Mouse (Mus musculus): ENCODE measurements around the gene C1ra. TPM values are rescaled to one million over a fixed set of nuclear protein-coding genes. Genes with fewer than 3 reads are reported as not detected.
"Not testable (repeated sequence)": the region's sequence is repeated elsewhere in the genome, so short reads cannot be mapped to it uniquely, and the experiment has no call there.

Gene C1ra
- polyA plus RNA-seq, 1 experiment from 2014 or later = 1.7 TPM

DNA sequence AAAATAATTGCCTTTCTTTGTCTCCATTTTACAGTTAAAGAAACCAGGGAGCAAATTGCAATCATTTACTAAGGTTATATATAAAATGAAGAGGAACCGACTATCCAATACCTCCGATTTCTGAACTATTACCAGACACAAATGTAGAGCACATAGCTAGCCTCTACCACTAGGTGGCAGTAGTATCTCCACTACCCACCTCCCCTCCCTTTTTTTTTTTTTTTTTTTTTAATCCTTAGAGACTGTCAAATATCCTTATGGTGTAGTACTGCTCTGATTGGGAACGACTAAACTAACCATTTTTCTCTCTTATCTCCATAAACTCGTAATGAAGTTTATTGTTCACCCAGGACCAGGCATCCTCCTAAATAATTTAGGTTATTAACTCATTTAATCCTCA lies 31.9 kb upstream of the C1ra start:
- H3K9me3 ChIP-seq (ENCODE audit: control insufficient read depth, low read length) = no peaks in the 10 kb centered on the region
- no peaks in the 10 kb centered on the region for H3K27me3 ChIP-seq (replicated peaks; ENCODE audit: control insufficient read depth, insufficient read depth, low read length)
- WGBS = 66% methylated on average over 4 of the region's 4 CpGs
- H3K36me3 ChIP-seq (ENCODE audit: control insufficient read depth, insufficient read depth, low read length) = no peaks in the 10 kb centered on the region
- H3K4me1 ChIP-seq (replicated peaks; ENCODE audit: control insufficient read depth, insufficient read depth, low read length) = no peaks in the 10 kb centered on the region
- DNase-seq (ENCODE audit: low spot score) (no peak), ATAC-seq (replicated peaks; ENCODE audit: low FRiP score, low TSS enrichment, low read depth) (no peak)
- H3K4me2 ChIP-seq (ENCODE audit: low read length) = no peak overlapping the region
- H3K4me3 ChIP-seq (ENCODE audit: low read depth, low read length) = no peak overlapping the region
- H3K9ac ChIP-seq (ENCODE audit: low read length) = no peak overlapping the region
- H3K27ac ChIP-seq (ENCODE audit: low read depth) = no peak overlapping the region

DNA sequence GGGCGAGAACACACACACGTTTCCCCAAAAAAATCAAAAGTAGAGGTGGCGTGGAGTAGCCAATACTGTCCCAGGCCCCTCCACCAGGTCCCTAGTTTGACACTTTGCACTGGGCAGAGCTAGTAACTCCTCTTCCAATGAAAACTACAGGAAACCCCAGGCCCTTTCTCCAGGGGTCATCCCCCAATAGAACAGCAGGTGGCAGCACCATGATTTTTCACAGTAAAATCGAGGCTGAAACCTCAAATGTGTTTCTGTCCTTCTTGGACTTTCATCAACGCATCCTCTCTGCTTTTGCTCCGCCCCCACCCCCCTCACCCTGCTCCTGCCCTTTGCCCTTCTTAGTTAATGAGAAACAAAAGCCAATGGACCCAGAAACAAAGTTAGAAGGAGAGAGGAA lies 30.6 kb upstream of the C1ra start:
- WGBS = 25% methylated on average over 6 of the region's 6 CpGs
- no peaks in the 10 kb centered on the region for H3K36me3 ChIP-seq (ENCODE audit: control insufficient read depth, insufficient read depth, low read length)
- H3K27me3 ChIP-seq (replicated peaks; ENCODE audit: control insufficient read depth, insufficient read depth, low read length) = no peaks in the 10 kb centered on the region
- DNase-seq (ENCODE audit: low spot score) (peak; percentile 86), ATAC-seq (replicated peaks; ENCODE audit: low FRiP score, low TSS enrichment, low read depth) (0 out of 2 replicates have a peak, but pooled peaks have one; percentile 20)
- H3K4me2 ChIP-seq (ENCODE audit: low read length) = no peak overlapping the region
- H3K9ac ChIP-seq (ENCODE audit: low read length) = no peak overlapping the region
- H3K27ac ChIP-seq (ENCODE audit: low read depth) = no peak overlapping the region
- H3K4me1 ChIP-seq (replicated peaks; ENCODE audit: control insufficient read depth, insufficient read depth, low read length) = no peaks in the 10 kb centered on the region
- H3K9me3 ChIP-seq (ENCODE audit: control insufficient read depth, low read length) = no peaks in the 10 kb centered on the region
- H3K4me3 ChIP-seq (ENCODE audit: low read depth, low read length) = no peak overlapping the region

DNA sequence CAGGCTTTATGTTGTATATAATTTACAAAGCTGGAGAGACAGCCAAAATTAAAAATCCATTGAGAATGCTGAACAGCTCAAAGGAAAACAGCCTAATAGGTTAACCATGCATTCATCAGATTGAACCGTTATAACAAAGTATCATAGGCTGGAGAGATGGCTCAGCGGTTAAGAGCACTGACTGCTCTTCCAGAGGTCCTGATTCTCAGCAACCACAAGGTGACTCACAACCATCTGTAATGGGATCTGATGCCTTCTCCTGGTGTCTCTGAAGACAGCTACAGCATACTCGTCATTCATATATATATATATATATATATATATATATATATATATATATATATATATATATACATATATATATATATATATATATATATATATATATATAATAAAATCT lies 28.4 kb upstream of the C1ra start:
- H3K27me3 ChIP-seq (replicated peaks; ENCODE audit: control insufficient read depth, insufficient read depth, low read length); H3K4me2 ChIP-seq (ENCODE audit: low read length); H3K27ac ChIP-seq (ENCODE audit: low read depth); H3K4me3 ChIP-seq (ENCODE audit: low read depth, low read length); H3K4me1 ChIP-seq (replicated peaks; ENCODE audit: control insufficient read depth, insufficient read depth, low read length); H3K36me3 ChIP-seq (ENCODE audit: control insufficient read depth, insufficient read depth, low read length); H3K9ac ChIP-seq (ENCODE audit: low read length); DNase-seq (ENCODE audit: low spot score); H3K9me3 ChIP-seq (ENCODE audit: control insufficient read depth, low read length); ATAC-seq (replicated peaks; ENCODE audit: low FRiP score, low TSS enrichment, low read depth): not testable (repeated sequence)
- 90% methylated on average over 3 of the region's 3 CpGs for WGBS

DNA sequence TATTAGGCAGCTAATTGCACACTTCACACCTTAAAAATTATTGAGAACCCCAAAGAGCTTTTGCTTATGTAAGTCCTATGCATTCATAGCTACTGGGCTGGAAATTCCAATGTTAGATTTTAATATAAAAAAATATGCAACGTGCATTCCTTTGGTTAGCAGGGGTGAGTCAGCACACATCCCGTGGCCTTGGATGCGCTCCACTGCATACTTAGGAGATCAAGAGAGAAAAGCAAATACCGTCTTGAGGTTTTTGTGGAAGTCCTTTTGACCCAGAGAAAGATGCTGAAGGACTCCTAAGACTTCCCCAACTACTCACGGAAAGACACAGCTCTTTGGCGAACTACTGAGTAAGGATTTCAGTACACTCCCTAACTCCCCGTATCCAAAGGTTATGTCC lies 27.4 kb upstream of the C1ra start:
- 78% methylated on average over 7 of the region's 7 CpGs for WGBS
- Histone ChIP-seq H3K36me3 (ENCODE audit: control insufficient read depth, insufficient read depth, low read length) (no peaks in the 10 kb centered on the region), H3K9me3 (ENCODE audit: control insufficient read depth, low read length) (no peaks in the 10 kb centered on the region), H3K4me3 (ENCODE audit: low read depth, low read length) (no peak overlapping the region), H3K4me2 (ENCODE audit: low read length) (peak overlapping the region; percentile 33), H3K9ac (ENCODE audit: low read length) (no peak overlapping the region), H3K27ac (ENCODE audit: low read depth) (no peak overlapping the region), H3K4me1 (replicated peaks; ENCODE audit: control insufficient read depth, insufficient read depth, low read length) (no peaks in the 10 kb centered on the region), H3K27me3 (replicated peaks; ENCODE audit: control insufficient read depth, insufficient read depth, low read length) (no peaks in the 10 kb centered on the region)
- ATAC-seq (replicated peaks; ENCODE audit: low FRiP score, low TSS enrichment, low read depth) = no peak
- DNase-seq (ENCODE audit: low spot score) = no peak

DNA sequence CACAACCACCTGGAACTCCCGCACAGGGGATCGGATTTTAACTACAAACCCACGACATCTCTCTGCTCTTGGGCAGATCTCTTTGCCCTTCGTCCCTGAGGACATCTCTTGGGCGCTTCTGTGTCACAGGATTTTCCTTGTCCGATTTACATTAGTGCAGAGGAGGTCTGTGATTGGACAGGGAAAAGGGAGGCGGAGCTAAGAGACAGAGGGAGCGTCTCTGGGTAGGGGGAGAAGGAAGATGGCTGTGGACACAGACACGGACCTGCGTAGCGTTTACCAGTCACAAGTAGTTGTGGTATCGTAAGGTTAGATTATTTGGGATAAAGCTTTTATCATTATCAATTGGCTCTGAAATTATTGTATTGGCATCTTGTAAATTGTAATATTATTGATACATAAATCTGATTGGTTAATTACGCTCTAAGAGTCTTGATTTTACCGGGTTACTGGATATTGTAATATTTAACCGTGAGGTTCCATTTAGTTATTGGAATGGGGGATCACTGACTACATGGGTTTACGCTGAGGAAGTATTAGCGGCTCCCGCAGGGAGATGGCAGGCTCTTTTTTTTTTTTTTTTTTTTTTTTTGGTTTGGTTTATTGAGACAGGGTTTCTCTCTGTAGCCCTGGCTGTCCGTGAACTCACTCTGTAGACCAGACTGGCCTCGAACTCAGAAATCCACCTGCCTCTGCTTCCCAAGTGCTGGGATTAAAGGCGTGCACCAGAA lies 26.6 kb upstream of the C1ra start:
- 31% methylated on average over 21 of the region's 21 CpGs for WGBS
- Histone ChIP-seq H3K27me3 (replicated peaks; ENCODE audit: control insufficient read depth, insufficient read depth, low read length) (no peaks in the 10 kb centered on the region), H3K36me3 (ENCODE audit: control insufficient read depth, insufficient read depth, low read length) (no peaks in the 10 kb centered on the region), H3K9ac (ENCODE audit: low read length) (no peak overlapping the region), H3K4me3 (ENCODE audit: low read depth, low read length) (peak overlapping the region; percentile 2; the same call in 1 of the 2 replicates), H3K27ac (ENCODE audit: low read depth) (no peak overlapping the region), H3K9me3 (ENCODE audit: control insufficient read depth, low read length) (no peaks in the 10 kb centered on the region), H3K4me2 (ENCODE audit: low read length) (peak overlapping the region; percentile 33), H3K4me1 (replicated peaks; ENCODE audit: control insufficient read depth, insufficient read depth, low read length) (no peaks in the 10 kb centered on the region)
- DNase-seq (ENCODE audit: low spot score) = no peak
- 0 out of 2 replicates have a peak, but pooled peaks have one; percentile 58 for ATAC-seq (replicated peaks; ENCODE audit: low FRiP score, low TSS enrichment, low read depth)

DNA sequence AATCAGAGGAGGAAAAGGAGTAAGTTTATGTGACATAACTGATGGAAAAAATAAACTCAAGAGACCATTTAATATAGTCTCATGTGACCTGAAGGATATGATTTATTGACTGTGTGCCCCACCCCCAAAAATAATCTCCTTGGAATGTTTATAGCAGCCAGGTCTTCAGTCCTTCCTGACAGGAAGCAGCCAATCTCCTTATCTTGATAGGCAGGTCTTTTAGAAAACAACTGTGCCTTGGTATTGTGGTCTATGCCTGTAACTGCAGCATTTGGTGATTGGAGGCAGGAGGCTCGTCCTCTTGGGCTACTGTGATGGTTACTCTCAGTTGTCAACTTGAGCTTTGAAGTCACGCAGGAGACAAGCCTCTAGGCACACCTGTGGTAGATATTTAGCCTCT lies 24.7 kb upstream of the C1ra start:
- ATAC-seq (replicated peaks; ENCODE audit: low FRiP score, low TSS enrichment, low read depth) = no peak
- H3K9ac ChIP-seq (ENCODE audit: low read length) = no peak overlapping the region
- DNase-seq (ENCODE audit: low spot score) = no peak
- H3K36me3 ChIP-seq (ENCODE audit: control insufficient read depth, insufficient read depth, low read length) = no peaks in the 10 kb centered on the region
- H3K4me3 ChIP-seq (ENCODE audit: low read depth, low read length) = no peak overlapping the region
- H3K27me3 ChIP-seq (replicated peaks; ENCODE audit: control insufficient read depth, insufficient read depth, low read length) = no peaks in the 10 kb centered on the region
- H3K4me2 ChIP-seq (ENCODE audit: low read length) = no peak overlapping the region
- H3K27ac ChIP-seq (ENCODE audit: low read depth) = no peak overlapping the region
- WGBS = 24% methylated on average over 2 of the region's 2 CpGs
- H3K4me1 ChIP-seq (replicated peaks; ENCODE audit: control insufficient read depth, insufficient read depth, low read length) = no peaks in the 10 kb centered on the region
- no peaks in the 10 kb centered on the region for H3K9me3 ChIP-seq (ENCODE audit: control insufficient read depth, low read length)

DNA sequence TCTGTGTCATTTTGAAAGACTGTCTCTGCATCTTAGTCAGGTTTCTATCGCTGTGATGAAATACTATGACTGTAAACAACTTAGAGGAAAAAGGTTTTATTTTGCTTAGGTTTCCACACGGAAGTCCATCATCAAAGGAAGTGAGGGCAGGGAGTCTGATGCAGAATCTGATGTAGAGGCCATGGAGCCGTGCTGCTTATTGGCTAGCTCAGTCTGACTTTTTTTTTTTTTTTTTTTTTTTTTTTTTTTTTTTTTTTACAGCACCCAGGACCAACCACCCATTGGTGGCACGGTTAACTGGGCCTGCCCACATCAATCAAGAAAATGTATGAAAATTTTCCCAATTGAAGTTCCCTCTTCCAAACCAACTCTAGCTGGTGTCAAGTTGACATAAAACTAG lies 23.3 kb upstream of the C1ra start:
- no peaks in the 10 kb centered on the region for H3K4me1 ChIP-seq (replicated peaks; ENCODE audit: control insufficient read depth, insufficient read depth, low read length)
- H3K27me3 ChIP-seq (replicated peaks; ENCODE audit: control insufficient read depth, insufficient read depth, low read length) = no peaks in the 10 kb centered on the region
- H3K4me3 ChIP-seq (ENCODE audit: low read depth, low read length) = no peak overlapping the region
- no peaks in the 10 kb centered on the region for H3K36me3 ChIP-seq (ENCODE audit: control insufficient read depth, insufficient read depth, low read length)
- H3K9ac ChIP-seq (ENCODE audit: low read length) = no peak overlapping the region
- ATAC-seq (replicated peaks; ENCODE audit: low FRiP score, low TSS enrichment, low read depth) (no peak), DNase-seq (ENCODE audit: low spot score) (no peak)
- WGBS = 84% methylated on average over 4 of the region's 4 CpGs
- H3K9me3 ChIP-seq (ENCODE audit: control insufficient read depth, low read length) = no peaks in the 10 kb centered on the region
- no peak overlapping the region for H3K27ac ChIP-seq (ENCODE audit: low read depth)
- H3K4me2 ChIP-seq (ENCODE audit: low read length) = no peak overlapping the region

DNA sequence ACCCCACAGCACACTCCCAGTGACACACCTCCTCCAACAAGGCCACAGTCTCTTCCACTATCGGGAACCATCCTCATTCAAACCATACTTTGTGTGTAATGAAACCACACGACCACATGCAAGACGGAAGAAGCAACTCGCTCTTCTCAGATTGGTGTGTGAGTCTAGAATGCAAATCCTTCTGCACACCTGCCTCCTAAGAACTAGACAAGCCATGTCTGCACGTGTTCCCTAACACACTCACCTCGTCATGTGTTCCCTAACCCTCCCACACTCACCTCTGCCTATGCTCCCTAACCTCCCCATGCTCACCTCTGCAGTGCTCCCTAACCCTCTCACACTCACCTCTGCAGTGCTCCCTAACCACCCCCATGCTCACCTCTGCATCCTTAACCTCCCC lies 20.8 kb upstream of the C1ra start:
- no peaks in the 10 kb centered on the region for H3K9me3 ChIP-seq (ENCODE audit: control insufficient read depth, low read length)
- H3K4me1 ChIP-seq (replicated peaks; ENCODE audit: control insufficient read depth, insufficient read depth, low read length) = no peaks in the 10 kb centered on the region
- H3K27me3 ChIP-seq (replicated peaks; ENCODE audit: control insufficient read depth, insufficient read depth, low read length) = no peaks in the 10 kb centered on the region
- no peak overlapping the region for H3K9ac ChIP-seq (ENCODE audit: low read length)
- H3K27ac ChIP-seq (ENCODE audit: low read depth) = no peak overlapping the region
- H3K36me3 ChIP-seq (ENCODE audit: control insufficient read depth, insufficient read depth, low read length) = no peaks in the 10 kb centered on the region
- 82% methylated on average over 6 of the region's 6 CpGs for WGBS
- no peak for DNase-seq (ENCODE audit: low spot score)
- no peak for ATAC-seq (replicated peaks; ENCODE audit: low FRiP score, low TSS enrichment, low read depth)
- no peak overlapping the region for H3K4me3 ChIP-seq (ENCODE audit: low read depth, low read length)
- no peak overlapping the region for H3K4me2 ChIP-seq (ENCODE audit: low read length)

DNA sequence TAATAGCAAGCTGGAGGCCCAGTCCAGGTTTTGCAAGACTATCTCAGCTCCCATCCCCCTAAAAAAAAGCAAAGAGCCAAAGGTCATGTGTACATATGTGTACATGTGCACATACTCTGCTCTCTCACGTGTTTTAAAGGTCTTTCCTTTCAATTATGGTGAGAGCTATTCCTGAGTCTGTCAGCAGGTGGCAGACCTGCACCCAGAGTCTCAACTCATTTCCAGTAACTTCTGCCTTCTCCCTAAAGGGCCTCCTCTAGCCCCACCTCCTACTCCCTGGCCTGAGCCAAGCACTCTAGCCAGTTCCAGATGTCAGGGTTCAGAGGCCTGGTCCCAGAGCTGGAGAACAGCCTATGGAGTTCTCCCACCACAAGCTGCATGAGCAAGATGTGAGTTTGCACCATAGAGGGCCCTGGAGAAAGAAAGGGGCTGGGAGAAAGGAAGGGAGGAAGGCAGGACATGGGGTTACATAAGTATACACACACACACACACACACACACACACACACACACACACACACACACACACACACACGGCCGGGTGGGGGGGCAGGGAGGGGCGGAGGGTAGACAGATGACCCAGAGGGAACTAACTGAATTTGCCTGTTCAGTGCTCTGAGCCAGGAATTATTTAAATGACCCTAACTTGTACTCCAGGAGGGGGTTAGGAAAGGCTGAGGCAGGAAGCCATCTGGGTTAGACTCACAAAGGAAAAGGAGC lies 19.2 kb upstream of the C1ra start, which contains the start of gene C1rl:
TSS of gene C1rl (plus strand) at position 272 of the 720 bp plus-strand sequence.
- no peaks in the 10 kb centered on the region for H3K4me1 ChIP-seq (replicated peaks; ENCODE audit: control insufficient read depth, insufficient read depth, low read length)
- ATAC-seq (replicated peaks; ENCODE audit: low FRiP score, low TSS enrichment, low read depth) (peak; percentile 91), DNase-seq (ENCODE audit: low spot score) (peak; percentile 89)
- H3K27me3 ChIP-seq (replicated peaks; ENCODE audit: control insufficient read depth, insufficient read depth, low read length) = no peaks in the 10 kb centered on the region
- H3K27ac ChIP-seq (ENCODE audit: low read depth) = no peak within 1 kb of the TSS
- H3K9ac ChIP-seq (ENCODE audit: low read length) = no peak within 1 kb of the TSS
- H3K4me3 ChIP-seq (ENCODE audit: low read depth, low read length) = no peak within 1 kb of the TSS
- no peaks in the 10 kb centered on the region for H3K9me3 ChIP-seq (ENCODE audit: control insufficient read depth, low read length)
- 39% methylated on average over 4 of the region's 4 CpGs for WGBS
- H3K36me3 ChIP-seq (ENCODE audit: control insufficient read depth, insufficient read depth, low read length) = no peaks in the 10 kb centered on the region
- no peak within 1 kb of the TSS for H3K4me2 ChIP-seq (ENCODE audit: low read length)

All from intestine, embryonic 14.5 days (tissue).